Mouse (Mus musculus) liver, embryonic 14.5 days (tissue): Measurements from ENCODE around the gene Arpc4. TPM values are rescaled to one million over a fixed set of nuclear protein-coding genes. Genes with fewer than 3 reads are reported as not detected.
A peak's percentile ranks its signal among the peaks of the same experiment; 100 is the strongest.

Experiments used
- ATAC-seq: fragments of 200-750 bp; cut with Nextera tagmentation; 2 replicates; pipeline ENCODE4 v1.8.0; 2017; ENCODE audit warnings: moderate number of reproducible peaks, mild to moderate bottlenecking, moderate library complexity; ENCODE audit not compliant: insufficient read depth
- DNase-seq, 3 experiments: peaks; one replicate each; pipeline ENCODE4 v3.0.0-alpha.2; 2012 to 2013; ENCODE audit warnings: low read depth in 3 of 3, low spot score in 3 of 3
- H3K27ac ChIP-seq: fragments of 300-500 bp; sonication (generic); 2 replicates; pipeline ENCODE4 v1.5.1; 2014; ENCODE audit warnings: moderate library complexity, mild to moderate bottlenecking, control low read depth, inconsistent platforms
- H3K27me3 ChIP-seq: fragments of 300-500 bp; sonication (generic); 2 replicates; pipeline ENCODE4 v1.6.1; 2014; ENCODE audit warnings: mild to moderate bottlenecking, low read length, moderate library complexity; ENCODE audit not compliant: control insufficient read depth, insufficient read depth
- H3K36me3 ChIP-seq: fragments of 300-500 bp; sonication (generic); replicated peaks from 2 replicates; pipeline ENCODE4 v1.6.1; 2014; ENCODE audit warnings: low read depth; ENCODE audit not compliant: control insufficient read depth, insufficient read depth
- H3K4me1 ChIP-seq, 2 experiments: fragments of 200-500 bp in 1 of 2; fragments of 300-500 bp in 1 of 2; sonication (generic) in 1 of 2; replicated peaks; 2 replicates each; pipeline ENCODE4 v1.6.1; 2012 to 2014; ENCODE audit warnings: antibody characterized with exemption in 1 of 2, inconsistent platforms in 1 of 2, low read length in 1 of 2; ENCODE audit not compliant: control insufficient read depth in 2 of 2, insufficient read depth in 2 of 2
- H3K4me2 ChIP-seq: fragments of 300-500 bp; sonication (generic); 2 replicates; pipeline ENCODE4 v1.6.1; 2014; ENCODE audit warnings: low read depth, mild to moderate bottlenecking, control low read depth, moderate library complexity
- H3K4me3 ChIP-seq, 2 experiments: fragments of 200-500 bp in 1 of 2; fragments of 300-500 bp in 1 of 2; sonication (generic) in 1 of 2; 2 replicates each; pipeline ENCODE4 v1.5.1; 2012 to 2014; ENCODE audit warnings: low read depth in 2 of 2, low read length in 2 of 2, mild to moderate bottlenecking in 2 of 2, control low read depth in 1 of 2, inconsistent platforms in 1 of 2, moderate library complexity in 1 of 2; ENCODE audit not compliant: insufficient read depth in 1 of 2
- H3K9ac ChIP-seq: fragments of 300-500 bp; sonication (generic); replicated peaks from 2 replicates; pipeline ENCODE4 v1.6.1; 2014; ENCODE audit warnings: mild to moderate bottlenecking, control low read depth, moderate library complexity
- H3K9me3 ChIP-seq: fragments of 300-500 bp; sonication (generic); 2 replicates; pipeline ENCODE4 v1.6.1; 2016; ENCODE audit warnings: low read length, mixed read lengths; ENCODE audit not compliant: control insufficient read depth
- CTCF ChIP-seq: IDR thresholded peaks from 2 replicates; pipeline ENCODE4 v1.5.1; 2016; ENCODE audit warnings: antibody characterized with exemption, low read depth, control low read depth
- EP300 ChIP-seq: IDR thresholded peaks from 2 replicates; pipeline ENCODE4 v1.6.1; 2016; ENCODE audit warnings: antibody characterized with exemption, low read depth
- WGBS: fragments of 180-500 bp; shearing (Covaris S2); extraction: QIAGEN DNeasy Blood & Tissue Kit; methylation state at CpG from one replicate; pipeline ENCODE4 v1.1.7; 2014; ENCODE audit not compliant: insufficient replicate concordance; 5-methylcytosine and 5-hydroxymethylcytosine counted together
- polyA plus RNA-seq, 2 experiments: library from polyadenylated mRNA; depleted of rRNA in 1 of 2; stranded (reverse) in 1 of 2; unstranded in 1 of 2; fragments of >200 nt; fragmentation: Nextera tagmentation in 1 of 2; extraction: Ambion mirVana in 1 of 2; gene quantifications; 2 replicates each; pipeline versions ENCODE4 v1.2.1 to v1.2.3; 2012 to 2014

Gene Arpc4
- polyA plus RNA-seq, 2 experiments, result 43.7 to 102 TPM

DNA sequence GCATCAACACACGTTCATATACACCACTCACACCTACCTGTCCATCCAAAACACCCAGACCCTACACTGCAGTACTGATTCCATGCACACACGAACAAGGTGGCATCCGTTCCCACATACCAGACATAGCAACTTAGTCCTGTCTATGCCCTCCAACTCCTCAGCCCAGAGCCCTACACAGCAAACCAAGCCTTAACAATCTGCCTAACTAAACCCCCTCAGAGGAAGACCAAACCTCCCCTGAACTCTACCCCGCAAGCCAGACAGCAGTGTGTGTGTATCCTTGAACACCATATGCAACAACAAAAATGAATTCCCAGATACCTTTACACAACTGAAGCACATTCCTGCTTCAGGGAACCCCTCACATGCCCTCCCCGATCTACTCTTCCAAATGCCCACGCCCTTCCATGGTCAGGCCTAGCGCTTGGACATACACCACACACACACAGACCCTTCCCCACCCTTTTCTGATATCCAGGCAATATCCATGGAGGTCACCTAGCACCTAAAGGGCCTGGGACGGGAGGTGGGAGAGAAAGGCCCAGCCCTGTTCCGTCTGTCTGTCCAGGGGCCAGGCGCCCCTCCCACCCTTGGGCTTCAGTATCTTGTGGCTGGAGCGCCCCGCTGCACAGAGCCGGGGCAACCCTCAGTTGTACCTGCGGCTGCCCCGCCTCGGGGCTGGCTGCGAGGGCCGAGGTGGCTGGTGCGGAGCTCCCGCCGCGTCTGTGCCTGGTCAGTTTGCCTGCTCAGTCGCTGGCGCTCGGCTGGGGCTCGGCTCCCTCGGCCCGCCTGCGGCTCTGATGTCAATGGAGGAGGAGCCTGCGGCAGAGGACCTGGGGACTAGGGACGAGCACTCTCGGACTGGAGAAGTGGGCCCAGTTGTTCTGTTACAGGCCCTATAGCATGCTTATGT lies 34.5 kb upstream of the Arpc4 start, which contains the start of gene Camk1:
Gene Camk1 (minus strand): TSS at position 808 of the 916 bp plus-strand sequence.
- H3K9me3 ChIP-seq, result no peaks in the 10 kb centered on the region
- peak within 1 kb of the TSS; percentile 72 for H3K4me2 ChIP-seq
- H3K4me3 ChIP-seq, result peak within 1 kb of the TSS; percentile 57 to 59
- DNase-seq (peak in 2 of 3 experiments; percentile 13 to 24), ATAC-seq (peak; percentile 76)
- no peak within 1 kb of the TSS for H3K27ac ChIP-seq
- H3K27me3 ChIP-seq, result no peaks in the 10 kb centered on the region
- TF ChIP-seq EP300 (no peak), CTCF (0 out of 2 replicates have a peak, but pooled peaks have one; percentile 4)
- H3K9ac ChIP-seq, result peak within 1 kb of the TSS; percentile 57
- no peaks in the 10 kb centered on the region for H3K36me3 ChIP-seq
- WGBS, result 16% methylated on average over 32 of the region's 32 CpGs
- H3K4me1 ChIP-seq, result peaks cover 0 to 12% of the 10 kb centered on the region in 2 experiments; a peak in 2 of 4 replicates

GRCm38 (mm10) chr6:113344321-113344720 lies 33.6 kb upstream of the Arpc4 start:
- no peak overlapping the region; the same call in 1 of the 2 replicates for H3K9ac ChIP-seq

DNA sequence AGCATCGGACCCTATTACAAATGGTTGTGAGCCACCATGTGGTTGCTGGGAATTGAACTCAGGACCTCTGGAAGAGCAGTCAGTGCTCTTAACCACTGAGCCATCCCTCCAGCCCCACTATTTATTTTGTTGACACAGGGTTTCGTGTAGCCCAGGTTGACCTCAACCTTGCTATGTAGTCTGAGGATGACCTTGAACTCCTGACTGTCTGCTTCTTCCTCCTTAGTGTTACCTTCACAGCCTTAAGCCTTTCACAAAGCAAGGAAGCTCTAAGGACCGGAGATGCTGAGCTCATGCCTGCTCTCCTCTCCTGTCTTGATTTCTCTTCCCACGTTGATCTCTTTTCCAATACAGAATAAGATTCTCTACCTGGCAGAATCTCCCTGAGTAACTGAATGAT lies 31.0 kb upstream of the Arpc4 start:
- H3K36me3 ChIP-seq, result no peaks in the 10 kb centered on the region
- no peak for DNase-seq
- 58% methylated on average over 4 of the region's 4 CpGs for WGBS
- no peak overlapping the region for H3K9ac ChIP-seq
- no peaks in the 10 kb centered on the region for H3K27me3 ChIP-seq
- no peak for ATAC-seq
- TF ChIP-seq EP300 (no peak), CTCF (no peak)
- no peaks in the 10 kb centered on the region for H3K9me3 ChIP-seq
- peaks cover 0 to 11% of the 10 kb centered on the region in 2 experiments; a peak in 2 of 4 replicates for H3K4me1 ChIP-seq
- no peak overlapping the region for H3K4me2 ChIP-seq
- no peak overlapping the region for H3K4me3 ChIP-seq
- no peak overlapping the region for H3K27ac ChIP-seq

More at GRCm38 (mm10) chr6:113344321-113344720, 33.6 kb upstream of the Arpc4 start:
- ATAC-seq, result no peak
- TF ChIP-seq EP300, result no peak
- TF ChIP-seq CTCF, result no peak
- Histone ChIP-seq H3K4me3 (no peak overlapping the region), H3K4me2 (no peak overlapping the region; the same call in 1 of the 2 replicates), H3K27ac (no peak overlapping the region), H3K27me3 (no peaks in the 10 kb centered on the region), H3K9me3 (no peaks in the 10 kb centered on the region), H3K4me1 (peaks cover 0 to 12% of the 10 kb centered on the region in 2 experiments; a peak in 2 of 4 replicates), H3K36me3 (no peaks in the 10 kb centered on the region)
- DNase-seq, result no peak
- 44% methylated on average over 2 of the region's 2 CpGs for WGBS

GRCm38 (mm10) chr6:113350538-113350937 lies 27.4 kb upstream of the Arpc4 start:
- Histone ChIP-seq H3K4me2 (no peak overlapping the region), H3K4me1 (no peaks in the 10 kb centered on the region; a peak in 1 of 4 replicates), H3K9me3 (no peaks in the 10 kb centered on the region), H3K36me3 (no peaks in the 10 kb centered on the region), H3K4me3 (no peak overlapping the region), H3K27me3 (no peaks in the 10 kb centered on the region), H3K9ac (no peak overlapping the region), H3K27ac (no peak overlapping the region)
- ATAC-seq (no peak), DNase-seq (no peak)
- TF ChIP-seq EP300 (no peak), CTCF (no peak)

- WGBS, result 69% methylated on average over 1 of the region's 1 CpGs
- Histone ChIP-seq H3K4me2 (no peak overlapping the region), H3K9me3 (no peaks in the 10 kb centered on the region), H3K27ac (no peak overlapping the region), H3K4me3 (no peak overlapping the region), H3K27me3 (no peaks in the 10 kb centered on the region), H3K36me3 (no peaks in the 10 kb centered on the region), H3K9ac (no peak overlapping the region), H3K4me1 (no peaks in the 10 kb centered on the region; a peak in 1 of 4 replicates)
- TF ChIP-seq CTCF (no peak), EP300 (no peak)
- DNase-seq, result no peak
- no peak for ATAC-seq
Measured at GRCm38 (mm10) chr6:113351161-113351560, 26.8 kb upstream of the Arpc4 start.
